Mouse (Mus musculus) gastrocnemius, postnatal 14 days (tissue): Measurements from ENCODE around the gene Synrg. TPM values are rescaled to one million over a fixed set of nuclear protein-coding genes. Genes with fewer than 3 reads are reported as not detected.

Source experiments
- DNase-seq: peaks from one replicate; pipeline ENCODE4 v3.0.0; 2021; ENCODE audit warnings: mixed read lengths
- intact Hi-C: fragments of 180-260 bp; cut with DNase I; formaldehyde crosslinking; loops from one replicate; pipeline ENCODE4 v1.15.1; 2025; ENCODE audit warnings: low total_unique reads
- total RNA-seq, 2 experiments: library from RNA; stranded (reverse); gene quantifications; 2 replicates each; pipeline ENCODE4 v1.2.3; 2021

The Synrg gene
- total RNA-seq, 2 experiments from 2014 or later: 31.2 to 31.6 TPM

GRCm38 (mm10) chr11:83977810-83978209, 13.6 kb downstream of the Synrg start:
- intact Hi-C loops: no loop called here
- no peak for DNase-seq

GRCm38 (mm10) chr11:83979992-83980391, 15.8 kb downstream of the Synrg start:
- intact Hi-C loops: no loop called here
- DNase-seq: no peak

GRCm38 (mm10) chr11:83981338-83981737, 17.1 kb downstream of the Synrg start:
- DNase-seq: no peak
- intact Hi-C loops: no loop called here

GRCm38 (mm10) chr11:83991701-83992100, 27.5 kb downstream of the Synrg start:
- DNase-seq: no peak
- intact Hi-C loops: no loop called here

- DNase-seq: no peak
- intact Hi-C loops: no loop called here
Observed at GRCm38 (mm10) chr11:83993428-83993827, 29.2 kb downstream of the Synrg start.

GRCm38 (mm10) chr11:83994481-83994880, 30.3 kb downstream of the Synrg start:
- DNase-seq: no peak
- intact Hi-C loops: no loop called here

GRCm38 (mm10) chr11:83995535-83995950, 31.3 kb downstream of the Synrg start:
- no peak for DNase-seq
- intact Hi-C loops: no loop called here

- DNase-seq: no peak
- intact Hi-C loops: no loop called here
Observed at GRCm38 (mm10) chr11:83997171-83997868, 33.1 kb downstream of the Synrg start.

- DNase-seq: no peak
- intact Hi-C loops: no loop called here
Observed at GRCm38 (mm10) chr11:83998993-83999392, 34.8 kb downstream of the Synrg start.

GRCm38 (mm10) chr11:83999411-83999915, 35.2 kb downstream of the Synrg start:
- intact Hi-C loops: no loop called here
- no peak for DNase-seq

GRCm38 (mm10) chr11:84001257-84001656, 37.0 kb downstream of the Synrg start:
- intact Hi-C loops: no loop called here
- DNase-seq: no peak

- no peak for DNase-seq
Observed at GRCm38 (mm10) chr11:84003986-84004385, 39.8 kb downstream of the Synrg start.

GRCm38 (mm10) chr11:84009001-84009400, 44.8 kb downstream of the Synrg start:
- intact Hi-C loops: no loop called here

More at GRCm38 (mm10) chr11:84003986-84004385, 39.8 kb downstream of the Synrg start:
- intact Hi-C loops: no loop called here

GRCm38 (mm10) chr11:84010411-84010810, 46.2 kb downstream of the Synrg start:
- intact Hi-C loops: no loop called here
- no peak for DNase-seq

More at GRCm38 (mm10) chr11:84009001-84009400, 44.8 kb downstream of the Synrg start:
- DNase-seq: no peak

- no peak for DNase-seq
- intact Hi-C loops: no loop called here
Observed at GRCm38 (mm10) chr11:84011050-84011449, 46.8 kb downstream of the Synrg start.

GRCm38 (mm10) chr11:84011576-84011975, 47.3 kb downstream of the Synrg start:
- DNase-seq: no peak
- intact Hi-C loops: no loop called here

- no peak for DNase-seq
- intact Hi-C loops: no loop called here
Observed at GRCm38 (mm10) chr11:84013105-84013504, 48.9 kb downstream of the Synrg start.

- intact Hi-C loops: no loop called here
- no peak for DNase-seq
Observed at GRCm38 (mm10) chr11:84016147-84016809, 52.0 kb downstream of the Synrg start.

GRCm38 (mm10) chr11:84016810-84017508, 52.7 kb downstream of the Synrg start:
- intact Hi-C loops: no loop called here
- no peak for DNase-seq

- intact Hi-C loops: no loop called here
- DNase-seq: no peak
Observed at GRCm38 (mm10) chr11:84027231-84027630, 63.0 kb downstream of the Synrg start.
